Mouse (Mus musculus): ENCODE measurements around the gene Tnik. TPM values are rescaled to one million over a fixed set of nuclear protein-coding genes. Genes with fewer than 3 reads are reported as not detected.

The Tnik gene
- polyA plus RNA-seq, 1 experiment = not detected

DNA sequence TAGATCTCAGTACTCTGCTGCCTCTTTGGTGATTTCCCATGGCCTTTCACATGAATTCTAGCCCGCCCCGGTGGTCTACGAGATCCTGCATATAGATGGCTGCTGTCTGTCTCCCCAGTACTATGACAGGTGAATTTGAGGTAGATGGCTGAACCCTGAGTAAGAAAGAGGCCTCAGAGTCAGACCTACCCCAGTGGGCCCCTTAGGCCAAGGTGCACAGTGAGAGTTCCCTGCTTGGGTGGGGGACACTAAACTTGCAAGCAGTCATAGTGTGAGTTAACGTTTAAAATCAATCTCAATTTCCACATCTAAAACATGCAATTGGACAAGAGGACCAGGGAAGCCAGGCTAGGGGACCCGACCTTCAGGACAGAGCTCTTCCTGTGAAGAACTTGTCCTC, 431.8 kb downstream of the Tnik start:
- TF ChIP-seq GATA1 (IDR thresholded peaks at IDR 0.05; ENCODE audit: low read length) = no peak
- no peak for TF ChIP-seq TAL1 (IDR thresholded peaks at IDR 0.05; ENCODE audit: low read length)
- Histone ChIP-seq H3K4me3 (replicated peaks) (no peak overlapping the region), H3K27me3 (ENCODE audit: control insufficient read depth) (no peaks in the 10 kb centered on the region), H3K36me3 (ENCODE audit: control insufficient read depth) (no peaks in the 10 kb centered on the region), H3K9me3 (ENCODE audit: control insufficient read depth, low read length) (no peaks in the 10 kb centered on the region), H3K4me1 (ENCODE audit: control insufficient read depth) (no peaks in the 10 kb centered on the region)

DNA sequence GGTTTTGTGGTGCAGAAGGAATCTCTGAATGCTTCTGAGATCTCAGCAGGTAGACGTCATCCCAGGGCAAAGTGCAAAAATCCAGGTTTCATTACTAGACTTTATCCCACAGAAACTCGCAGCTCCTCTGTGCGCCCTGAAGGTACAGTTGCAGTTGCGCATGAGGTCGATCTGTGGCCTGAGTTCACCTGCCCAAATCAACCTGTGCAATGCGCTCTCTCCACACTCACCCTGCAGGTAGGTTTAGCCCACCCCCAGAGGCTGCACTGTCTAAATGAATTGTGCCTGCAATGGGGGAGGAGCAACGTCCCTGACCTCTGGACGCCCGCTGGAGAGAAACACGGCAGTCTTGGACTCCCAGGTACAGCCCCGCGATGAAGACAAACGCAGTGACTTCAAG, 432.6 kb downstream of the Tnik start:
- no peaks in the 10 kb centered on the region for H3K4me1 ChIP-seq (ENCODE audit: control insufficient read depth)
- no peaks in the 10 kb centered on the region for H3K36me3 ChIP-seq (ENCODE audit: control insufficient read depth)
- H3K4me3 ChIP-seq (replicated peaks) = no peak overlapping the region
- TF ChIP-seq GATA1 (IDR thresholded peaks at IDR 0.05; ENCODE audit: low read length) = no peak
- no peak for TF ChIP-seq TAL1 (IDR thresholded peaks at IDR 0.05; ENCODE audit: low read length)
- H3K9me3 ChIP-seq (ENCODE audit: control insufficient read depth, low read length) = no peaks in the 10 kb centered on the region
- no peaks in the 10 kb centered on the region for H3K27me3 ChIP-seq (ENCODE audit: control insufficient read depth)

DNA sequence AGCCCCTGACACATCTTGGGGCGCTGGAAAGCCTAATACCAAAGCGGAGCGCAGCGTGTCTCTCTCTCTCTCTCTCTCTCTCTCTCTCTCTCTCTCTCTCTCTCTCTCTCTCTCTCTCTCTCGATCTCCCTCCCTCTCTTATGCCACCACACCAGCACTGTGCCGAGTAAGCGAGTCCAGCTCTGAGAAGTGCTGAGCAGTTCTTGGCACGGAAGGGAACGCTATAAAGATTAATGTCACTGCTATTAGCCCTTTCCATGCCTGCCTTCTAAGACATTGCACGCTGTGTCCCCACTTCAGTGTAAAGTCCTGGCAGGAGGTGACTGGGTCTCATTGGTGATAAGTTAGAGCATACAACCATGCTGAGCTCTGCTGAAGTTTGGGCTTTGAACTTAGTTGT, 433.1 kb downstream of the Tnik start:
- H3K36me3 ChIP-seq (ENCODE audit: control insufficient read depth) = no peaks in the 10 kb centered on the region

DNA sequence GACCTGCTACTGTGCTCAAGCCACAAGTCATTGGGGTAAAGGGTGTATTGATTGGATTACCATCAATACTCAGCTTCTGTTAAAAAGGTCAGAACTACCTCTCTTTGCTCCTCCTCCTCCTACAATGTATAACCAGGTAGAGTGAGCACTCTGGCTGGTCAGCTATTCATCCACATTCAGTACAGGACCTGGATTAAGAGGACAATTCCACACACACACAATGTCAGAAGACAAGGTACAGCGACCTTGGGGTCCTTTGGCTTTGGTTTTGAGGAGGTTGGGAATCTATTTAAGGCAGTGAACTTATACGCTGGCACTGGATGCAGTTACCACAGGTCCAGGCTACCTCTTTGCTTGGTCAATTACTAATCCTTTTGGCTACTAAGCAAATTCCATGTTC, 434.8 kb downstream of the Tnik start, which contains the start of gene Slc2a2:
TSS of gene Slc2a2 (plus strand) at position 107 of the 400 bp plus-strand sequence.
- no peaks in the 10 kb centered on the region for H3K9me3 ChIP-seq (ENCODE audit: control insufficient read depth, low read length)
- no peaks in the 10 kb centered on the region for H3K4me1 ChIP-seq (ENCODE audit: control insufficient read depth)
- no peaks in the 10 kb centered on the region for H3K36me3 ChIP-seq (ENCODE audit: control insufficient read depth)
- TF ChIP-seq GATA1 (IDR thresholded peaks at IDR 0.05; ENCODE audit: low read length) (no peak), TAL1 (IDR thresholded peaks at IDR 0.05; ENCODE audit: low read length) (no peak)
- H3K27me3 ChIP-seq (ENCODE audit: control insufficient read depth) = no peaks in the 10 kb centered on the region
- H3K4me3 ChIP-seq (replicated peaks) = peak within 1 kb of the TSS; percentile 27

More for the DNA sequence above, 433.1 kb downstream of the Tnik start:
- Histone ChIP-seq H3K9me3 (ENCODE audit: control insufficient read depth, low read length) (no peaks in the 10 kb centered on the region), H3K27me3 (ENCODE audit: control insufficient read depth) (no peaks in the 10 kb centered on the region), H3K4me1 (ENCODE audit: control insufficient read depth) (no peaks in the 10 kb centered on the region), H3K4me3 (replicated peaks) (no peak overlapping the region)
- no peak for TF ChIP-seq GATA1 (IDR thresholded peaks at IDR 0.05; ENCODE audit: low read length)
- TF ChIP-seq TAL1 (IDR thresholded peaks at IDR 0.05; ENCODE audit: low read length) = no peak

DNA sequence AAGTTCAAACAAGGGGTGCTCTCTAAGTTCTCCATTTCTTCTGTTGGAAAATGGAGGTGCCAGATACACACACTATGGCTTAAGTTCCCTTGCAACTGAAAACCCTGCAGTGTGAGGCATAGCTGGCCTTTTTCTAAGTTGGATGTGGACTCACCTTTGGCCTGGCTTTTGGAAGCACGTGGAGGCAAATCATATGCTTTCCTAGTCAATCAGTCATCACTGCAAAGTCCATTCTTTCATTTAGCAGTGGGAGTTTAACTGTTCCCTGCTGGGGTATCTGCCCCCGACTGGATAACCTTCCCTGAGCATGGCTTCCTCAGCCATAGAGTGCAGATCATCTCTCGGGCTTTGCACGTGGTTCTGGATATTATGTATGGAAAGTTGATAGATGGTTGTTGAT, 436.6 kb downstream of the Tnik start:
- Histone ChIP-seq H3K36me3 (ENCODE audit: control insufficient read depth) (no peaks in the 10 kb centered on the region), H3K27me3 (ENCODE audit: control insufficient read depth) (no peaks in the 10 kb centered on the region), H3K9me3 (ENCODE audit: control insufficient read depth, low read length) (no peaks in the 10 kb centered on the region), H3K4me1 (ENCODE audit: control insufficient read depth) (no peaks in the 10 kb centered on the region), H3K4me3 (replicated peaks) (peak overlapping the region; percentile 12)
- TF ChIP-seq TAL1 (IDR thresholded peaks at IDR 0.05; ENCODE audit: low read length) = no peak
- no peak for TF ChIP-seq GATA1 (IDR thresholded peaks at IDR 0.05; ENCODE audit: low read length)

DNA sequence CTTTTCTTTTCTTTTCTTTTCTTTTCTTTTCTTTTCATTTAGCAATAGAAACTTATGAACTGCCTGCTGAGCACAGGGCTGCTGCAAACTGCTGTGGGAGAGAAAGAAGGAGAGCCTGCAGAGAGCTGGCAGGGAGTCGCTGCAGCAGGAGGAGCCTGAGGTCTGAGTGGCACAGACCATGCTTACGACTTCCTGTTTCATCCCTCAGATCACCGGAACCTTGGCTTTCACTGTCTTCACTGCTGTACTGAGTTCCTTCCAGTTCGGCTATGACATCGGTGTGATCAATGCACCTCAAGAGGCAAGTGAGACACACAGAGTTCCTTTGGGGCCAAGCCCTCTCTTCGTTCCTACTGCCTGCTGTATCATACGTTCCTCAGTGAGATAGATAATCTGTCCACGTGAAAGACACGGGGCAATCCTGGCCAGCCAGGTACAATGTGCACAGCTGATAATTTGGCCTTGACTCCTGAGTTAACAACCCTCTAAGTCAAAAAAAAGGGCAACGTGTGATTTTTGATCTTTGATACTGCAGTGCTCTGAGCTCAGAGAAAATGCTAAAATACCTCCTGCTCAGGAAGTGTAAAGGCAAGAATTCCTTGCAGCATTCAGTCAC, 442.6 kb downstream of the Tnik start:
- Histone ChIP-seq H3K27me3 (ENCODE audit: control insufficient read depth) (no peaks in the 10 kb centered on the region), H3K4me1 (ENCODE audit: control insufficient read depth) (no peaks in the 10 kb centered on the region), H3K36me3 (ENCODE audit: control insufficient read depth) (peaks cover 3% of the 10 kb centered on the region; the same call in 1 of the 2 replicates), H3K9me3 (ENCODE audit: control insufficient read depth, low read length) (no peaks in the 10 kb centered on the region), H3K4me3 (replicated peaks) (no peak overlapping the region)
- TF ChIP-seq TAL1 (IDR thresholded peaks at IDR 0.05; ENCODE audit: low read length) (no peak), GATA1 (IDR thresholded peaks at IDR 0.05; ENCODE audit: low read length) (no peak)

DNA sequence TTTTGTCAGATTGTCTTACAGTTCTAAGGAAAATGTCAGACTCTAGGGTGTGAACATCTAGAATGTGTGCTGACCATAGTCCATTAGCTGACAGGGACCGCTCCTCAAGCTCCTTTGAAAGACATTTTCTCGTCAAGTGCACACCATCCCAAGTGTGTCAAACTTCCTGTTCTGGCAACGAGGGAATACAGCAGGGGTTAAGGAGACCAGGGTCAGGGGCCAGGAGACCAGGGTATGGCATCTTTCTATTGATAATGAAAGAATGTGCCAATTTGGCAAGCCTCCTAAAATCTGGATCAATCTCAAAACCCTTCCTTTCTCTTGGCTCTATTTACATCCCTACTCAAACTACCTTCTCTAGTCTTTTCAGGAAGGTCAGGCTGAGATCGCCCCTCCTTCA, 443.7 kb downstream of the Tnik start:
- Histone ChIP-seq H3K4me1 (ENCODE audit: control insufficient read depth) (no peaks in the 10 kb centered on the region), H3K4me3 (replicated peaks) (no peak overlapping the region), H3K27me3 (ENCODE audit: control insufficient read depth) (no peaks in the 10 kb centered on the region), H3K36me3 (ENCODE audit: control insufficient read depth) (peaks cover 3% of the 10 kb centered on the region; the same call in 1 of the 2 replicates), H3K9me3 (ENCODE audit: control insufficient read depth, low read length) (no peaks in the 10 kb centered on the region)
- TF ChIP-seq TAL1 (IDR thresholded peaks at IDR 0.05; ENCODE audit: low read length) (no peak), GATA1 (IDR thresholded peaks at IDR 0.05; ENCODE audit: low read length) (no peak)

DNA sequence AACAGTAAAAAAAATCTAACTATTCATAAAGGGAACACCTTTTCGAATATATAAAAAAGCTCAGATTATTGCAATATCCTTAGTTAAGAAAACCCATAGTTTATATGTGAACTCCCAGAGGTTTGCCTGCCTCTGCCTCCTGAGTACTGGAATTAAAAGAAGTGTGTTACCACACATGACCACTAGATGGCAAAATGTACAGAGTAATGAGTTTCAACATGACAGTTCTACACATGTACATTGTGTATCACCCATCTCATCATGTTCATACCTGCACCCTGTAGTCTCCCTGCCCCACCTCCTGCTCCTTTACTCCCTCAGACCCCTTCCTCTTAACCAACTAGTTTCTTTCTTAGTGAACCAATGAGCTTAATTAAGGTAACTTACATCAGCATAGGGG, 446.7 kb downstream of the Tnik start:
- Histone ChIP-seq H3K27me3 (ENCODE audit: control insufficient read depth) (no peaks in the 10 kb centered on the region), H3K4me1 (ENCODE audit: control insufficient read depth) (no peaks in the 10 kb centered on the region), H3K9me3 (ENCODE audit: control insufficient read depth, low read length) (no peaks in the 10 kb centered on the region), H3K4me3 (replicated peaks) (no peak overlapping the region), H3K36me3 (ENCODE audit: control insufficient read depth) (peaks cover 3% of the 10 kb centered on the region; the same call in 1 of the 2 replicates)
- TF ChIP-seq GATA1 (IDR thresholded peaks at IDR 0.05; ENCODE audit: low read length) (no peak), TAL1 (IDR thresholded peaks at IDR 0.05; ENCODE audit: low read length) (no peak)

DNA sequence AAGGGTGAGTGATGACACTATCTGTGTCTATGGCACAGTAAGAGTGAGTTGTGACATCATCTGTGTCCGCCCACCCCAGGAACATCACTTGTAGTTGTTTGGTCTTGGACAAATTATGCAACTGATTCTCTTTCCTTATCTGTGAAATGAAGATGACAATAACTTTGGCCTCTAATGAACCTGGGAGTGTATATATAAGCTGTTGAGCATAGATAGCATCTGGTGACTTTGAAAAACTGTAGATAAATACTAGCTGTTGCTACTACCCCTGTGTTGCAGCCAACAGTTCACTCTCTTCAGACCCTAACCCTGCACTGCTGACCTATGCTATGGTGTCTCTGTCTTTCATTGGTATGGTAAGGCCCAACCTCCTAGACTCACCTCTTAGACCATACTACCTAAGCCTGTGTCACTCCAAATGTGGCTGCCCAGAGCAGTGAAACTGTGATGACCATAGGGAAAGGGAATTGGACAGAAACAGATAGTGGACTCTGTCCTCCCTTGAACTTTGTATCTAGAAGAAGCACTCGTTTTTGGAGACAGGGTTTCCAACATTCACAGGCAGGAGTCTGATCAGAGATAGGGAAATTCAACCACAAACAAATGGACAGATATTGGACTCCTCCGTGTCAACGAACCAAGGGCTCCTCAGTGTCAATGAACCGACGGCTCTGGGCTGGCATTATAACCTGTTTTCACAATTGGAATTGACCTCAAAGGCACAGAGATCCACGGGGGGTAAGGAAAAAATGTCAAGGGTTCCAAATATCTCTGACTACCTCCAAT, 451.1 kb downstream of the Tnik start:
- TF ChIP-seq TAL1 (IDR thresholded peaks at IDR 0.05; ENCODE audit: low read length) (no peak), GATA1 (IDR thresholded peaks at IDR 0.05; ENCODE audit: low read length) (no peak)
- H3K4me1 ChIP-seq (ENCODE audit: control insufficient read depth) = no peaks in the 10 kb centered on the region
- no peaks in the 10 kb centered on the region for H3K9me3 ChIP-seq (ENCODE audit: control insufficient read depth, low read length)
- H3K27me3 ChIP-seq (ENCODE audit: control insufficient read depth) = no peaks in the 10 kb centered on the region
- H3K4me3 ChIP-seq (replicated peaks) = no peak overlapping the region
- peaks cover under 1% of the 10 kb centered on the region; the same call in 1 of the 2 replicates for H3K36me3 ChIP-seq (ENCODE audit: control insufficient read depth)

All from erythroblast, embryonic 14.5 days (primary cell).